Mouse (Mus musculus) embryo, embryonic 11.5 days (tissue): Measurements from ENCODE around the gene Plekhg1.

Experiments used
- DNase-seq: peaks from one replicate; pipeline ENCODE4 v3.0.0-alpha.2; 2012; ENCODE audit warnings: low read depth, low spot score

Gene Plekhg1

GRCm38 (mm10) chr10:3958591-3958990, 218.4 kb downstream of the Plekhg1 start:
- no peak for DNase-seq

GRCm38 (mm10) chr10:3969026-3969425, 228.9 kb downstream of the Plekhg1 start:
- DNase-seq: no peak

GRCm38 (mm10) chr10:3972237-3972636, 232.1 kb downstream of the Plekhg1 start:
- no peak for DNase-seq

GRCm38 (mm10) chr10:3972981-3973588, 232.9 kb downstream of the Plekhg1 start, which contains the start of gene Mthfd1l:
Mthfd1l (plus strand) TSS chr10:3973118.
- peak; percentile 74 for DNase-seq

- DNase-seq: peak; percentile 77
Measured at GRCm38 (mm10) chr10:3973589-3974070, 233.5 kb downstream of the Plekhg1 start.

- DNase-seq: no peak
Measured at GRCm38 (mm10) chr10:3974380-3974779, 234.2 kb downstream of the Plekhg1 start.

- DNase-seq: no peak
Measured at GRCm38 (mm10) chr10:3975898-3976622, 235.9 kb downstream of the Plekhg1 start.

- no peak for DNase-seq
Measured at GRCm38 (mm10) chr10:3976623-3977010, 236.5 kb downstream of the Plekhg1 start.

GRCm38 (mm10) chr10:3978326-3978725, 238.2 kb downstream of the Plekhg1 start:
- no peak for DNase-seq

- DNase-seq: no peak
Measured at GRCm38 (mm10) chr10:3978792-3979488, 238.8 kb downstream of the Plekhg1 start.

GRCm38 (mm10) chr10:3980231-3980630, 240.1 kb downstream of the Plekhg1 start:
- DNase-seq: no peak

- DNase-seq: no peak
Measured at GRCm38 (mm10) chr10:3990295-3990883, 250.2 kb downstream of the Plekhg1 start.

- no peak for DNase-seq
Measured at GRCm38 (mm10) chr10:3993365-3994102, 253.4 kb downstream of the Plekhg1 start.

- DNase-seq: no peak
Measured at GRCm38 (mm10) chr10:3995277-3995676, 255.1 kb downstream of the Plekhg1 start.

GRCm38 (mm10) chr10:3996170-3996876, 256.2 kb downstream of the Plekhg1 start:
- DNase-seq: peak; percentile 75

- DNase-seq: no peak
Measured at GRCm38 (mm10) chr10:3997851-3998426, 257.8 kb downstream of the Plekhg1 start.

GRCm38 (mm10) chr10:4002711-4003110, 262.5 kb downstream of the Plekhg1 start:
- DNase-seq: no peak

- DNase-seq: no peak
Measured at GRCm38 (mm10) chr10:4005191-4005590, 265.0 kb downstream of the Plekhg1 start.

- DNase-seq: no peak
Measured at GRCm38 (mm10) chr10:4006296-4007015, 266.3 kb downstream of the Plekhg1 start.
